12 mouse cellular contexts compared by ENCODE assay signal in the genomic region with DNA sequence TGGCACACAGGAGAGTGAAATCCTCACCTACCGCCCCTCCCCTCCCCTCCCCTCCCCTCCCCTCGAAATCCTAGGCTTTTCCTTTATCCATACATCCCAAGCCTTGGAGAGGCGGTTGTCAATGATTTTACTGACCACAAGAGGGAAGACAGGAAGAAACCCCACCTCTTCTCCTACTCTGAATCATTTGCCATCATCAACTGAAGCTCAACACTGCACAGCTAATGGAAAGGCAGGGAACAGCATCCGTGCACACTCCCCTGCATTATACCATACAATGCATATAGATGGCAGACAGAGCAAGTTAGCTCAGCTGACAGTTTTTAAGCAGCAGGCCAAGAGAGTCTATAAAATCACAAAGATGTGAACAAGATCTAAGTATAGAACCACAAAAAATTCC. TPM values are rescaled to one million over a fixed set of nuclear protein-coding genes. Genes with fewer than 3 reads are reported as not detected.
DNase-seq lines count a peak whose midpoint lies in the region; ATAC-seq and TF ChIP-seq lines count a peak whose summit lies in the region.
"Had no signal": no experiment of that assay in that cellular context is flagged by ENCODE, and none has a peak within 500 bp of the region (broad histone marks: within the 10 kb centered on the region; RNA-seq: fewer than 3 reads in every experiment).

No protein-coding gene starts in this region.

- H3K4me2 ChIP-seq in lung, postnatal 0 days (replicated peaks; ENCODE audit: low read depth, low read length), result no peak overlapping the region
- 0 out of 2 replicates have a peak overlapping the region, but pooled peaks have one; percentile 13 for H3K4me2 ChIP-seq in forebrain, embryonic 12.5 days
- H3K4me2 ChIP-seq in hindbrain, postnatal 0 days (ENCODE audit: low read depth, low read length), result peak overlapping the region; percentile 57; the same call in 1 of the 2 replicates
- H3K4me2 ChIP-seq in stomach, postnatal 0 days (replicated peaks; ENCODE audit: low read depth), result no peak overlapping the region
- H3K4me2 ChIP-seq: heart, embryonic 12.5 days; intestine, embryonic 15.5 days had no signal

- WGBS in lung, postnatal 0 days, result 40% methylated on average over 4 of the region's 4 CpGs
- 11% methylated on average over 4 of the region's 4 CpGs for WGBS in forebrain, embryonic 12.5 days
- WGBS in hindbrain, postnatal 0 days, result 15% methylated on average over 4 of the region's 4 CpGs
- WGBS in stomach, postnatal 0 days, result 47% methylated on average over 4 of the region's 4 CpGs

- no peaks in the 10 kb centered on the region for H3K27me3 ChIP-seq in lung, postnatal 0 days (replicated peaks; ENCODE audit: insufficient read depth, low read length)
- no peaks in the 10 kb centered on the region for H3K27me3 ChIP-seq in forebrain, embryonic 12.5 days
- no peaks in the 10 kb centered on the region for H3K27me3 ChIP-seq in hindbrain, postnatal 0 days (ENCODE audit: insufficient read depth, low read length)
- H3K27me3 ChIP-seq in stomach, postnatal 0 days (ENCODE audit: control insufficient read depth, insufficient read depth, low read length), result no peaks in the 10 kb centered on the region
- H3K27me3 ChIP-seq: heart, embryonic 12.5 days; intestine, embryonic 15.5 days had no signal

- no peak overlapping the region for H3K9ac ChIP-seq in lung, postnatal 0 days (replicated peaks; ENCODE audit: low read depth)
- no peak overlapping the region for H3K9ac ChIP-seq in forebrain, embryonic 12.5 days
- peak overlapping the region; percentile 56 for H3K9ac ChIP-seq in hindbrain, postnatal 0 days (replicated peaks; ENCODE audit: low read length)
- no peak overlapping the region for H3K9ac ChIP-seq in stomach, postnatal 0 days (ENCODE audit: low read length)
- H3K9ac ChIP-seq: heart, embryonic 12.5 days; intestine, embryonic 15.5 days; liver, embryonic 14.5 days had no signal

- no peak for ATAC-seq in lung, postnatal 0 days
- peak; percentile 83 for ATAC-seq in forebrain, embryonic 12.5 days (ENCODE audit: low FRiP score)
- peak; percentile 95 for ATAC-seq in hindbrain, postnatal 0 days
- no peak for ATAC-seq in stomach, postnatal 0 days (ENCODE audit: low FRiP score, low TSS enrichment)
- ATAC-seq: intestine, embryonic 15.5 days had no signal

- H3K4me3 ChIP-seq in lung, postnatal 0 days (ENCODE audit: low read depth, low read length), result no peak overlapping the region
- 0 out of 2 replicates have a peak overlapping the region, but pooled peaks have one; percentile 28 for H3K4me3 ChIP-seq in forebrain, embryonic 12.5 days (replicated peaks)
- peak overlapping the region; percentile 48 for H3K4me3 ChIP-seq in hindbrain, postnatal 0 days (ENCODE audit: low read length)
- H3K4me3 ChIP-seq in stomach, postnatal 0 days (ENCODE audit: low read depth, low read length), result no peak overlapping the region
- H3K4me3 ChIP-seq: heart, embryonic 12.5 days; intestine, embryonic 15.5 days had no signal

- 0 out of 2 replicates have a peak, but pooled peaks have one; percentile 31 for TF ChIP-seq CTCF in lung, postnatal 0 days (IDR thresholded peaks at IDR 0.05)
- TF ChIP-seq CTCF in hindbrain, postnatal 0 days (IDR thresholded peaks at IDR 0.05; ENCODE audit: low read depth), result peak; percentile 64
- peak; percentile 17; the same call in 1 of the 2 replicates for TF ChIP-seq CTCF in stomach, postnatal 0 days (IDR thresholded peaks at IDR 0.05; ENCODE audit: low read depth)

- TF ChIP-seq EP300 in lung, postnatal 0 days (IDR thresholded peaks at IDR 0.05), result no peak
- TF ChIP-seq EP300 in stomach, postnatal 0 days (optimal IDR thresholded peaks at IDR 0.05), result no peak

- H3K27ac ChIP-seq in lung, postnatal 0 days (ENCODE audit: low read length), result no peak overlapping the region
- H3K27ac ChIP-seq in forebrain, embryonic 12.5 days, result peak overlapping the region; percentile 75
- peak overlapping the region; percentile 78 for H3K27ac ChIP-seq in hindbrain, postnatal 0 days
- no peak overlapping the region for H3K27ac ChIP-seq in stomach, postnatal 0 days (replicated peaks)
- H3K27ac ChIP-seq: intestine, embryonic 15.5 days; liver, embryonic 14.5 days had no signal

- H3K4me1 ChIP-seq in lung, postnatal 0 days (ENCODE audit: insufficient read depth, low read depth, low read length), result peaks cover 7% of the 10 kb centered on the region; the same call in 1 of the 2 replicates
- peaks cover 28% of the 10 kb centered on the region for H3K4me1 ChIP-seq in forebrain, embryonic 12.5 days
- peaks cover 10% of the 10 kb centered on the region; the same call in 1 of the 2 replicates for H3K4me1 ChIP-seq in hindbrain, postnatal 0 days (ENCODE audit: insufficient read depth, low read length)
- H3K4me1 ChIP-seq in stomach, postnatal 0 days (replicated peaks; ENCODE audit: control insufficient read depth, insufficient read depth), result peaks cover 11% of the 10 kb centered on the region; the same call in 1 of the 2 replicates

- no peak for DNase-seq in lung, postnatal 0 days (ENCODE audit: low spot score)
- no peak for DNase-seq in lung, adult 18-20 months
- peak; percentile 78 for DNase-seq in hindbrain, postnatal 0 days (ENCODE audit: low spot score)
- no peak for DNase-seq in stomach, postnatal 0 days (ENCODE audit: low spot score)
- DNase-seq in adrenal gland, postnatal 10 days, result no peak
- DNase-seq in gastrocnemius, postnatal 4 days (ENCODE audit: low spot score in 2 of 2), result no peak
- DNase-seq: adrenal gland, postnatal 25 days; cerebellum, postnatal 10 days had no signal

- no peaks in the 10 kb centered on the region for H3K9me3 ChIP-seq in lung, postnatal 0 days (ENCODE audit: low read length)
- no peaks in the 10 kb centered on the region for H3K9me3 ChIP-seq in forebrain, embryonic 12.5 days
- no peaks in the 10 kb centered on the region for H3K9me3 ChIP-seq in hindbrain, postnatal 0 days (ENCODE audit: low read length)
- no peaks in the 10 kb centered on the region for H3K9me3 ChIP-seq in stomach, postnatal 0 days (ENCODE audit: control insufficient read depth, low read length)
- H3K9me3 ChIP-seq: heart, embryonic 12.5 days; intestine, embryonic 15.5 days had no signal

- no peaks in the 10 kb centered on the region for H3K36me3 ChIP-seq in lung, postnatal 0 days (ENCODE audit: insufficient read depth, low read length)
- H3K36me3 ChIP-seq in forebrain, embryonic 12.5 days (replicated peaks), result no peaks in the 10 kb centered on the region
- H3K36me3 ChIP-seq in hindbrain, postnatal 0 days (ENCODE audit: insufficient read depth, low read length), result no peaks in the 10 kb centered on the region
- no peaks in the 10 kb centered on the region for H3K36me3 ChIP-seq in stomach, postnatal 0 days (ENCODE audit: control insufficient read depth, insufficient read depth, low read length)
- H3K36me3 ChIP-seq: heart, embryonic 12.5 days; intestine, embryonic 15.5 days had no signal

RNA-seq across cellular contexts. Expression of gene Arhgef12, which starts 35.9 kb away (rescaled TPM):
- polyA plus RNA-seq in lung, postnatal 0 days (2015; fragmentation: Nextera tagmentation; extraction: Ambion mirVana), result 13.9 and 17.2 TPM in 2 replicates
- polyA plus RNA-seq in forebrain, embryonic 12.5 days (2016; fragmentation: Nextera tagmentation; extraction: Ambion mirVana), result 14.2 and 17.8 TPM in 2 replicates
- 86.0 and 116 TPM in 2 replicates for total RNA-seq in hindbrain, postnatal 0 days (2014; rRNA removed)
- polyA plus RNA-seq in hindbrain, postnatal 0 days (2015; fragmentation: Nextera tagmentation; extraction: Ambion mirVana), result 14.0 and 14.9 TPM in 2 replicates
- polyA plus RNA-seq in stomach, postnatal 0 days (2015; fragmentation: Nextera tagmentation; extraction: Ambion mirVana), result 6.6 and 6.8 TPM in 2 replicates
- 100 to 1,000 TPM; 104 to 112 TPM for total RNA-seq in adrenal gland, postnatal 10 days (2021)
- total RNA-seq in gastrocnemius, postnatal 4 days (2021), result 10 to 100 TPM; 55.7 to 56.3 TPM

RNA-seq across cellular contexts. Expression of gene Tmem136, which starts 45.2 kb away (rescaled TPM):
- polyA plus RNA-seq in lung, postnatal 0 days (2015; fragmentation: Nextera tagmentation; extraction: Ambion mirVana), result 2.8 and 3.5 TPM in 2 replicates
- polyA plus RNA-seq in forebrain, embryonic 12.5 days (2016; fragmentation: Nextera tagmentation; extraction: Ambion mirVana), result 11.4 and 12.1 TPM in 2 replicates
- 11.6 and 14.4 TPM in 2 replicates for total RNA-seq in hindbrain, postnatal 0 days (2014; rRNA removed)
- polyA plus RNA-seq in hindbrain, postnatal 0 days (2015; fragmentation: Nextera tagmentation; extraction: Ambion mirVana), result 8.4 and 8.8 TPM in 2 replicates
- 1.8 and 2.1 TPM in 2 replicates for polyA plus RNA-seq in stomach, postnatal 0 days (2015; fragmentation: Nextera tagmentation; extraction: Ambion mirVana)
- 1 to 10 TPM; 3.9 to 4.1 TPM for total RNA-seq in adrenal gland, postnatal 10 days (2021)
- total RNA-seq in gastrocnemius, postnatal 4 days (2021), result 1 to 10 TPM; 1.8 to 1.9 TPM

Comparison
In these comparisons a context has a peak if more than half of its experiments do, and no peak if none do; other contexts are left out.
1. ATAC-seq: peak in forebrain, embryonic 12.5 days (single experiment) and hindbrain, postnatal 0 days (single experiment); none in lung, postnatal 0 days (single experiment) and stomach, postnatal 0 days (single experiment).
2. H3K27ac ChIP-seq: peak in forebrain, embryonic 12.5 days (single experiment) and hindbrain, postnatal 0 days (single experiment); none in lung, postnatal 0 days (single experiment) and stomach, postnatal 0 days (single experiment).
3. H3K4me2 ChIP-seq: peak in forebrain, embryonic 12.5 days (single experiment) and hindbrain, postnatal 0 days (single experiment); none in lung, postnatal 0 days (single experiment) and stomach, postnatal 0 days (single experiment).
4. H3K4me3 ChIP-seq: peak in forebrain, embryonic 12.5 days (single experiment) and hindbrain, postnatal 0 days (single experiment); none in lung, postnatal 0 days (single experiment) and stomach, postnatal 0 days (single experiment).
5. Peak in every context shown above with its lines, with median percentiles within 50 percentile points of each other: CTCF ChIP-seq.